Mouse (Mus musculus) olfactory bulb, adult 2 months (tissue): Measurements from ENCODE around the gene Rab25. TPM values are rescaled to one million over a fixed set of nuclear protein-coding genes. Genes with fewer than 3 reads are reported as not detected.

Experiments used
- H3K27ac ChIP-seq: fragments of 200-500 bp; 2 replicates; pipeline ENCODE4 v1.5.1; 2012; ENCODE audit warnings: low read depth, low read length; ENCODE audit not compliant: insufficient read depth
- H3K4me1 ChIP-seq: fragments of 200-500 bp; 2 replicates; pipeline ENCODE4 v1.6.1; 2012; ENCODE audit warnings: low read length; ENCODE audit not compliant: control insufficient read depth, insufficient read depth
- H3K4me3 ChIP-seq: fragments of 200-500 bp; 2 replicates; pipeline ENCODE4 v1.5.1; 2012; ENCODE audit warnings: mild to moderate bottlenecking, low read depth, low read length, moderate library complexity; ENCODE audit not compliant: insufficient read depth
- CTCF ChIP-seq: fragments of 200-500 bp; IDR thresholded peaks from 2 replicates; pipeline ENCODE4 v1.5.1; 2012; ENCODE audit warnings: low read depth, mild to moderate bottlenecking, low read length, moderate library complexity; ENCODE audit not compliant: insufficient read depth
- POLR2A ChIP-seq: fragments of 200-500 bp; IDR thresholded peaks from 2 replicates; pipeline ENCODE4 v1.6.1; 2012; ENCODE audit warnings: mild to moderate bottlenecking, low read depth, low read length, moderate library complexity; ENCODE audit not compliant: insufficient read depth
- WGBS: fragments of 180-500 bp; shearing (Covaris S2); methylation state at CpG from one replicate; pipeline ENCODE4 v1.1.7; 2018; 5-methylcytosine and 5-hydroxymethylcytosine counted together
- polyA plus RNA-seq: library from polyadenylated mRNA; stranded (reverse); fragments of >200 nt; gene quantifications from 2 replicates; pipeline ENCODE4 v1.2.4, GENCODE M21; 2012; ENCODE audit warnings: low replicate concordance; ENCODE audit not compliant: missing spikeins, insufficient read depth, insufficient read length

Rab25 gene
- polyA plus RNA-seq, 1 experiment: not detected

DNA sequence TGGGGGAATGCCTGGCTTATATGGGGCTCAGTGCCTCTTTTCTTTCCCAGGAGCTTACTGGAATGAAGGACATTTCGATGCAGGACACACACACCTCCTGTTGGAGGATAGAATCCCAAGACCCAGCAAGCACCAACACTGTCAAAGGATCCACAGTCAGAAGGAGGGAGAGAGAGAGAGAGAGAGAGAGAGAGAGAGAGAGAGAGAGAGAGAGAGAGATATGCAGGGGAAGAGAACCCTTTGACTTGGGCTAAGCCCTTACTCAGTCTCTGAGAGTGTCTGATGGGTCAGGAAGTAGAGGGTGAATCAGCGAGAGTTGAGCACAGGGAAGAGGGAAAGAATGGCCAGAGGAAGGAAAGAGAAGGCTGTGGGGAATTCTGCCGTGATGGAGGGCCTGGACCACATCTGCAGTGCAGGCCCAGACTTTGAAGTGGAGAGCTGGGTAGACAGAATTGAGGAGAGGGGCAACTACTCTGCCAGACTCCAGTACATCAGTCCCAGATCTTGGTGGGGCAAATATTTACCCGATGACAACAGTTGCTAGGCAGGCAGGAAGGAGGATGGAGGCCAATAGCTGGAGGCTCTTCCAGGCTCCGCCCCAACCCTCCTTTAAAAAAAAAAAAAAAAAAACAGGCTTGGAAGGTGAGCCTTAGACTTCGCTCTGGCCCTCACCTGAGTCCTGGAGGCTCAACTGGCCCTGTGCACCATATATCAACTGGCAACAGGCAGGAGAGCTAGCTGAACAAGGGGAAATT lies 35.8 kb downstream of the Rab25 start:
- no peak overlapping the region for H3K27ac ChIP-seq
- no peak for TF ChIP-seq CTCF
- no peak for TF ChIP-seq POLR2A
- peaks cover 46% of the 10 kb centered on the region for H3K4me1 ChIP-seq
- no peak overlapping the region for H3K4me3 ChIP-seq
- WGBS: 56% methylated on average over 6 of the region's 6 CpGs

DNA sequence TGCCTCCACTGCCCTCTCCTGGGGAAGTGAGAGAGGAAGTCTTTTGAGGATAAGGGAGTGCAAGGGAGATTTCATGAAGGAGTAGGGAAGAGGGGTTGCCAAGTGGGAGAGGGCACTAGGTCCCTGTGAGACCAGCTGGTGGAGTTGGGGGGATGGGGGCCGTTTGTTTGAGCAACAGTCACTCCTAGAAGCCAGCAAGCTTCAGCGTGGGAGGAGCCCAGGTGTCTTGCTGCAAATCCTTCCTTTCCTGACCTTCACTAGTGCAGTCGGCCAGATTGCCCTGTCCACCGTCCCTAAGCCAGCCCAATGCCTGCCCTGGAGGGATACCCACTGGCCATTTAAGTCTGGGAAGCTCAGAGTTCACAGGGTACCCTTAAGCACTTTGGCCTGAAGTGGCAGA lies 36.5 kb downstream of the Rab25 start:
- Histone ChIP-seq H3K4me1 (peaks cover 46% of the 10 kb centered on the region), H3K4me3 (no peak overlapping the region), H3K27ac (no peak overlapping the region)
- TF ChIP-seq POLR2A: no peak
- no peak for TF ChIP-seq CTCF
- 68% methylated on average over 4 of the region's 4 CpGs for WGBS

DNA sequence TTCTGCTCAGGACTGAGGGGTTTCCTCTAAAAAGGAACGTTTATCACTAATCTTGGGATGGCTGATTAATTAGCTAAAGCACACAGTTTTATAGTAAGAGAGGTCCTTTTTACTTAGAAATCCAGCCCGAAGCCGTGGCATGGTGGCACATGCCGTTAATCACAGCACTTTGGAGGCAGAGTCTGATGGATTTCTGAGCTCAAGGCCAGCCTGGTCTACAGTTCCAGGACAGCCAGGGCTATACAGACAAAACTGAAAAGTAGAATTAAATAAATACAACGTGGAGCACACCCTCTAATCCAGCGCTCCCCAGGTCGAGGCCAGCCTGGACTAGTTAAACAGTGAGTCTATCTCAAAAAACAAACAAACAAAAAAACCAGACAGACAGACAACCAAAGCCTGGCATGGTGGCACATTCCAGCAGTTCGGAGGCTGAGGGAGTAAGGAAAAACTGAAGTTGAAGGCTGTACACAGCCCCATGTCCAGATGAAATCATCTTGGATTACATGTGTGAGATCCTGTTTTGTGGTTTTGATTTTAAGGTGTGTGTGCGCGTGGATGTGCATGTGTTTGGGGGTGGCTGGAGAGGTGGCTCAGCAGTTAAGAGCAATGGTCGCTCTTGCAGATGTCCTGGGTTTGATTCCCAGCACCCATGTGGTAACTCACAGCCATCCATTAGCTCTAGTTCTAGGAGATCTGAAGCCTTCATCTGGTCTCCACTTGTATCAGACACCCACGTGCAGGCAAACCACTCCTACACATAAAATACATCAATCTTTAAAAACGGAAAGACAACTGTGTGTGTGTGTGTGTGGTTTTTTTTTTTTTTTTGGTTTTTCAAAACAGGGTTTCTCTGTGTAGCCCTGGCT lies 37.4 kb downstream of the Rab25 start:
- Histone ChIP-seq H3K27ac (peak overlapping the region; percentile 30), H3K4me3 (peak overlapping the region; percentile 50), H3K4me1 (peaks cover 46% of the 10 kb centered on the region)
- no peak for TF ChIP-seq CTCF
- no peak for TF ChIP-seq POLR2A
- 48% methylated on average over 13 of the region's 13 CpGs for WGBS

DNA sequence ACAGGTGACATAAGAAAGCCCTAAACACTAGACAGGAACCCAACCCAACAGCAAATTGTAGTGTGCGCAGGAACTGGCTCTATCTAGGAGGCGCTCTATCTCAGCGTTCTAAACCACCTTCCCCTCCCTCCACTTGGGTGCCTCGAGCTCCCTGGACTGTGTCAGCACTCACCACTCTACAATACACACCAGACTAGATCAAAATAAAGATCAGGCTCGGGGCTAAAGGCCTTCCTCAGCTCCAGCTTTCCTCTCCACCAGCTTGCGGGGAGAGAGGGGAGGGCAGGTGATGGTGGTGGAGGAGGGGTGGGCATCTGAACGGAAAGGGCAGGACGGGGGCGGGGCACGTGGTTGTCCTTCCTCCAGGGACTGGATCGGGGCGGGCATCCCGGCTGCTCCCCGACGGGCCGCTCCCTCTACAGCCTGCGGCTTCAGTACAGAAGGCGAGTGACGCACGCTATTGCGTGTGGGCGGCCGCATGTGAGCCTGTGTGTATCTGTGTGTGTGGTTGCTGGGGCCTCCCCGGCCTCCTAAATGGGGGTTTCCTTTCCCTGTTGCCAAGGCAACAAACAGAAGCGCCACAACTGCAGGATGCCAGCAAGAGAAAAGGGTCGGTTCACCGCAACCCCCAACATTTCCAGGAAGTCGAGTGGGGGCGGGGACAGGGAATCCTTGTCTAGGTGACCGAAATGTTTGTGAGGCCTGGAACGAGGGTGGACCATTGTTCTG lies 38.2 kb downstream of the Rab25 start, which contains the start of gene Lmna:
TSS of gene Lmna (minus strand) at position 265 of the 729 bp plus-strand sequence.
- Histone ChIP-seq H3K4me3 (peak within 1 kb of the TSS; percentile 50), H3K27ac (peak within 1 kb of the TSS; percentile 95), H3K4me1 (peaks cover 53% of the 10 kb centered on the region)
- 2% methylated on average over 31 of the region's 31 CpGs for WGBS
- TF ChIP-seq POLR2A: peak; percentile 27; the same call in 1 of the 2 replicates
- peak; percentile 31; the same call in 1 of the 2 replicates for TF ChIP-seq CTCF

GRCm38 (mm10) chr3:88509250-88509649 lies 38.9 kb downstream of the Rab25 start:
- peaks cover 55% of the 10 kb centered on the region for H3K4me1 ChIP-seq
- 78% methylated on average over 3 of the region's 3 CpGs for WGBS
- peak overlapping the region; percentile 95 for H3K27ac ChIP-seq
- H3K4me3 ChIP-seq: no peak overlapping the region; the same call in 1 of the 2 replicates
- TF ChIP-seq POLR2A (no peak), CTCF (no peak)

- H3K4me1 ChIP-seq: peaks cover 41% of the 10 kb centered on the region
- H3K4me3 ChIP-seq: no peak overlapping the region
- no peak for TF ChIP-seq POLR2A
- no peak for TF ChIP-seq CTCF
- H3K27ac ChIP-seq: no peak overlapping the region
- WGBS: 62% methylated on average over 7 of the region's 7 CpGs
Measured at GRCm38 (mm10) chr3:88505765-88506164, 42.3 kb downstream of the Rab25 start.

DNA sequence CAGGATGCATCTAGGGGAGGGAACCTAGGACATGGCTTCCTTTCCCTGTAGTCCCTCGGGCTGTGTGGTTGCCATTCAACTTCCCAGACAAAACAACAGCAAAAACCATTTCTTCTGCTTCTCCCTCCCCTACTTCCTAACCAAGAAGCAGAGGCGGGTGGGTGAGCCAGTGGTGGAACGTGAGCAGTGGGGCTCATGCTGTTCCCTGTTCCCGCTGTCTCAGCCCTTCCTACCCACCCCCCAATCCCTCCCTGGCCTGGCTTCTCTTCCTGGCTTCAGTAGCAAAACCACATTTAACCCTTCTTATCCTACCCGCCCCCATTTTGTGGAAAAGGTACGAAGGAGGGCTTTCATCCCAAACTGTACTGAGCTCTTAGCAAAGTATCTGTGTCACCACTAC lies 43.0 kb downstream of the Rab25 start:
- Histone ChIP-seq H3K4me3 (no peak overlapping the region), H3K4me1 (peaks cover 43% of the 10 kb centered on the region), H3K27ac (no peak overlapping the region)
- WGBS: 46% methylated on average over 6 of the region's 6 CpGs
- TF ChIP-seq POLR2A (no peak), CTCF (no peak)

GRCm38 (mm10) chr3:88503881-88504746 lies 44.0 kb downstream of the Rab25 start:
- TF ChIP-seq CTCF (no peak), POLR2A (no peak)
- WGBS: 35% methylated on average over 8 of the region's 8 CpGs
- no peak overlapping the region for H3K4me3 ChIP-seq
- peak overlapping the region; percentile 74 for H3K27ac ChIP-seq
- peaks cover 37% of the 10 kb centered on the region for H3K4me1 ChIP-seq
